ENCODE assay signal across 7 mouse cellular contexts in genomic region chr1:157411711-157412380, GRCm38 (mm10). TPM values are rescaled to one million over a fixed set of nuclear protein-coding genes. Genes with fewer than 3 reads are reported as not detected.
DNase-seq lines count a peak whose midpoint lies in the region; ATAC-seq lines count a peak whose summit lies in the region.

No protein-coding gene starts in this region.

- H3K27me3 ChIP-seq in hindbrain, embryonic 13.5 days: no peaks in the 10 kb centered on the region

- peak; percentile 44 for ATAC-seq in frontal cortex, adult (ENCODE audit: low TSS enrichment)
- peak; percentile 93 for ATAC-seq in hindbrain, embryonic 13.5 days (ENCODE audit: low FRiP score)

- H3K4me2 ChIP-seq in hindbrain, embryonic 13.5 days: peak overlapping the region; percentile 80

- DNase-seq in T-cell, adult 2 months (ENCODE audit: low spot score): peak; percentile 4
- peak; percentile 72 for DNase-seq in cerebellum, adult 9-10 months
- peak; percentile 56 to 62 for DNase-seq in left cerebral cortex, adult 18-20 months (ENCODE audit: low spot score in 2 of 2)
- peak; percentile 77 to 79 for DNase-seq in lung, postnatal 4 days
- DNase-seq in right cerebral cortex, adult 2 months (ENCODE audit: low spot score in 2 of 2): peak; percentile 53 to 58

- H3K4me1 ChIP-seq in hindbrain, embryonic 13.5 days (replicated peaks): peaks cover 22% of the 10 kb centered on the region

- peak overlapping the region; percentile 95 for H3K4me3 ChIP-seq in hindbrain, embryonic 13.5 days

- 0% methylated on average over 46 of the region's 85 CpGs for WGBS in hindbrain, embryonic 13.5 days

- no peaks in the 10 kb centered on the region for H3K36me3 ChIP-seq in hindbrain, embryonic 13.5 days

- H3K9me3 ChIP-seq in hindbrain, embryonic 13.5 days: no peaks in the 10 kb centered on the region

- H3K9ac ChIP-seq in hindbrain, embryonic 13.5 days: peak overlapping the region; percentile 91

- peak overlapping the region; percentile 98 for H3K27ac ChIP-seq in hindbrain, embryonic 13.5 days

RNA-seq across cellular contexts. Expression of gene Rasal2, which starts 0.5 kb away (rescaled TPM):
- 45.1 and 47.0 TPM in 2 replicates for polyA plus RNA-seq in hindbrain, embryonic 13.5 days (2015; fragmentation: Nextera tagmentation; extraction: Ambion mirVana)
- total RNA-seq in left cerebral cortex, adult 18-20 months (2021): 10 to 100 TPM; 81.5 to 81.6 TPM

RNA-seq across cellular contexts. Expression of gene Cryzl2, which starts 46.5 kb away (rescaled TPM):
- polyA plus RNA-seq in hindbrain, embryonic 13.5 days (2015; fragmentation: Nextera tagmentation; extraction: Ambion mirVana): 6.8 and 8.8 TPM in 2 replicates
- 1 to 10 TPM; 6.0 to 6.3 TPM for total RNA-seq in left cerebral cortex, adult 18-20 months (2021)

Comparison
In these comparisons a context has a peak if more than half of its experiments do, and no peak if none do; other contexts are left out.
1. Peak in every context shown above with its lines: DNase-seq, ATAC-seq, H3K4me3 ChIP-seq and H3K27ac ChIP-seq.
2. DNase-seq: peak in every context shown above with its lines; median percentile 78 in lung, postnatal 4 days; 72 in cerebellum, adult 9-10 months; 59 in left cerebral cortex, adult 18-20 months; 56 in right cerebral cortex, adult 2 months; 4 in T-cell, adult 2 months.